Mouse (Mus musculus) lung, postnatal 14 days (tissue): ENCODE measurements at regions not wholly inside any gene's neighbourhood (a gene's known extent, or its start where the extent isn't known, plus 50 kb on each side); places are given as distances from the start of the nearest gene placed in this dataset.

Experiments used
- DNase-seq: peaks from one replicate; pipeline ENCODE4 v3.0.0; 2021

- DNase-seq, result no peak
Observed at GRCm38 (mm10) chr13:84771956-84772355, 417.3 kb upstream of the Ccnh start.

- no peak for DNase-seq
Observed at GRCm38 (mm10) chr13:84783017-84783937, 405.9 kb upstream of the Ccnh start.

GRCm38 (mm10) chr13:84804241-84804980 is 384.8 kb upstream of the Ccnh start:
- DNase-seq, result no peak

GRCm38 (mm10) chr13:84805190-84805589 is 384.0 kb upstream of the Ccnh start:
- DNase-seq, result no peak

GRCm38 (mm10) chr13:84809605-84810004 is 379.6 kb upstream of the Ccnh start:
- DNase-seq, result no peak
